Mouse (Mus musculus): Measurements from ENCODE around the gene Btbd10. TPM values are rescaled to one million over a fixed set of nuclear protein-coding genes. Genes with fewer than 3 reads are reported as not detected.

Gene Btbd10
- total RNA-seq (2021) = 10 to 100 TPM; 15.0 to 18.6 TPM
- long read RNA-seq, experiment 1, transcript Btbd10-201 (11 exons, 2,581 nt) = major isoform, 9 of 31 reads
- long read RNA-seq, experiment 1, transcript Btbd10-203 (9 exons, 2,394 nt) = major isoform, 9 of 31 reads
- long read RNA-seq, experiment 1, partial matches to known transcripts = 0 of 31 reads
- long read RNA-seq, experiment 1, other reads (novel, unspliced or antisense) = 13 of 31 reads
- long read RNA-seq, experiment 2, transcript Btbd10-203 (9 exons, 2,394 nt) = major isoform, 16 of 58 reads
- long read RNA-seq, experiment 2, transcript Btbd10-201 (11 exons, 2,581 nt) = major isoform, 16 of 58 reads
- long read RNA-seq, experiment 2, partial matches to known transcripts = 0 of 58 reads
- long read RNA-seq, experiment 2, other reads (novel, unspliced or antisense) = 25 of 58 reads

GRCm38 (mm10) chr7:113368746-113369619, at the start of gene Btbd10:
Btbd10 (minus strand) TSS chr7:113369392.
- peak; percentile 95 to 97 for DNase-seq (ENCODE audit: low spot score in 2 of 2)

- DNase-seq (ENCODE audit: low spot score in 2 of 2) = no peak
These were observed 47.3 kb upstream of the Btbd10 start for GRCm38 (mm10) chr7:113416536-113416935.

DNA sequence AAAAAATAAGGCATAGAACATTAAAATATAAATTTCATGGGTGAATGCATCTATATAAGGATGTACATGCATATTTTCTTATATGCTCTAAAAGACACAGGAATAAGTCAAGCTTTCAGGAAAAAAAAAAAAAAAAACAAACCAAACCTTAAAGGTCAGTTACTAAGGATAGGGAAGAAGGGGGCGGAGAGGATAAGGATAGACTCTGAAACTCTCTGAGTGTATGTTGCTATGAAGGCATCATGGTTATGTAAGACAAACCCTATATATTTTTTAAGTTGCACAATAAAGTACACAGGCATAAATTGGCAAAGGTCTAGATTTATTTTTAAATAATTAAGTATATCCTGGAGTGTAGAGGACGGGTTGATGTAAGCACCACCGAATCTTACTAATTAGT, 46.1 kb upstream of the Btbd10 start:
- DNase-seq (ENCODE audit: low spot score in 2 of 2) = no peak

DNA sequence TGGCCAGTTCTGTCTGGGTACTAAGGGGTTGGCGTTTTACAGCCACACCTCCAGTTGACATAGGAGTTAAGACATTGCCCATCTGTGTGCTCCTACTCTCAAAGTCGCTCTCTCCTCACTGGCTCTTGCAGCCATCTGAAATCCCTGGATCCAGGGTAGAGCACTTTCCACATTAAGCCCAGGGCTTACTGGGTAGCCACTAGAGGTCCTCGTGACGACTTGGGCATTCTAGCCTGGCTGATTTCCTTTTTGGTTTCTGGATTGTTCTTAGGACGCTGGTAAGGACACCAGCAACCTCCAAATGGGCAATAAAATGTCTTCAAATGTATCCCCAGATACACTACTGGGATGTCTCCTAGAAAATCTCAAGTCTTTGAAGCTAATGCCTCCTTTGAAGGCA, 39.5 kb upstream of the Btbd10 start:
- no peak for DNase-seq (ENCODE audit: low spot score in 2 of 2)

GRCm38 (mm10) chr7:113398083-113398482, 28.9 kb upstream of the Btbd10 start:
- DNase-seq (ENCODE audit: low spot score in 2 of 2) = no peak

DNA sequence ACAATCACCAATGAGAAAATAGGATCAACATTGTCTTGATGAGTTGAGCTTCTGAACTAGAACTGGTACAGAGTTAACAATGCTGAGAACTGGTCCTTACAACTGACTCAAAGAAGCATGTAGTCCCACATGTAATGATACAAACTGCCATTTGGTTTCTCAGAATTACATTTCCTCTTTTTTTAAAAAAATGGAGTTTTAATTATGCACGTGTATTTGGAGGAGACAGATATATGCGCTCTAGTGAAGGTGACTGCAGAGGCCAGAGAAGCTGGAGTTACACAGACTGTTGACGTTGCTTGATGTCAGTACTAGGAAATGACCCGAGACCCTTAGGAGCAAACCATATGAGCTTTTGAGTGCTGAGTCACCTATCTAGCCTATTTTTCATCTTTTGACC, 27.5 kb upstream of the Btbd10 start:
- no peak for DNase-seq (ENCODE audit: low spot score in 2 of 2)

DNA sequence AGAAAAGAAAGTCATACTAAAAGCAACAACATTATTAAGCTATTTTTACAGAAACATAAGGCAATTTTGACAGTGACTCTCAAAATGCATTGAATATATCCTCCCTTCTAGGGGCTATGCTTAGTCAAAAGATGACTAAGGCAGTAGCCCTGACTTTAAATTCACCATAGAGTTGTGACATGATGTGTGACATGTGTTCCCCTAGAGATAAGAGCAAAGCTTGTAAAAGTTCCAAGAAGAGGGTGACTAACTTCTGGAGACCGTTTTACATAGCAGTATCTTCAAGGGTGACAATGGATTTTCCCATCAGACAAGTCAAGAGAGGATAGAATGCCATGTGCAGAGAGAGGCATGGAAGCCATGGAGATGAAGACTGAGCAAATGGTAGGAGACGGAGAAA, 22.4 kb upstream of the Btbd10 start:
- DNase-seq (ENCODE audit: low spot score in 2 of 2) = no peak

- DNase-seq (ENCODE audit: low spot score in 2 of 2) = no peak
These were observed 19.3 kb upstream of the Btbd10 start, which contains the start of gene Pth for GRCm38 (mm10) chr7:113388470-113388869. Pth (minus strand) TSS chr7:113388570.

DNA sequence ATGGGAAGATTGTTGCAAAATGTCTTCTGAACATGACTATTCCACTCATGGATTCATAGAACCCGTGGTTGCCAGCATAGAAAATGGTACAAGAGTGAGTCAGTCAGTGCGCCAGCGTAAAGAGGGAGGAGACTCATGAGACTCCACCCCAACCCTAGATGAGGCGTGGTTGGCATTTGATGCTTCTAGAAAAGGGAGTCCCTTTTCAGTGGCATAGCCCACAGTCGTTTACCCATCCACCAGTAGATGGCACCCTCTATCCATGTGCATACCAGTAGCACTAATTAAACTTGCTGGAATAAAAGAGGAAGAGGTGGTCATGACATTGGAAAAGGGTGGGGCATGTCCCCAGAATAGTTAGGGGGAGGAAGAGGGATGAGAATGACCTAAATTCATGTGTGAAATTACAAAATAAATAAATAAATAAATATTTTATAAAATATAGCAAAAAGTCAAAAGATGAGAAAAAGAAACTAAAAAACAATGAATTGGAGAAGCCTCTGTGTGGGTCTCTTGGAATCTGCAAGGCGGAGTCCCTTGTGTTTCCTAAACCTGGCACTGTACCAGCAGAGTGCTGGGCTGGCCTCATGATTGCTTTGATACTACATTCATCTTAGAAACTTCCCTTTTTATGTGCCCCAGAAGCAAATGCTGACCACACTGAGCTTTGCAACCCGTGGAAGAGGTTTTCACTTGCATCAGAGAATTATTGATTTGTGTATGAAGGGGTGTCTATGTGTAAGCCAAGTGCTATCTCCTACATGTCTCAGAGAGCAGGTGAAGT, 8.9 kb upstream of the Btbd10 start:
- peak; percentile 53 to 63 for DNase-seq (ENCODE audit: low spot score in 2 of 2)

- no peak for DNase-seq (ENCODE audit: low spot score in 2 of 2)
These were observed 3.5 kb upstream of the Btbd10 start for GRCm38 (mm10) chr7:113372682-113373081.

DNA sequence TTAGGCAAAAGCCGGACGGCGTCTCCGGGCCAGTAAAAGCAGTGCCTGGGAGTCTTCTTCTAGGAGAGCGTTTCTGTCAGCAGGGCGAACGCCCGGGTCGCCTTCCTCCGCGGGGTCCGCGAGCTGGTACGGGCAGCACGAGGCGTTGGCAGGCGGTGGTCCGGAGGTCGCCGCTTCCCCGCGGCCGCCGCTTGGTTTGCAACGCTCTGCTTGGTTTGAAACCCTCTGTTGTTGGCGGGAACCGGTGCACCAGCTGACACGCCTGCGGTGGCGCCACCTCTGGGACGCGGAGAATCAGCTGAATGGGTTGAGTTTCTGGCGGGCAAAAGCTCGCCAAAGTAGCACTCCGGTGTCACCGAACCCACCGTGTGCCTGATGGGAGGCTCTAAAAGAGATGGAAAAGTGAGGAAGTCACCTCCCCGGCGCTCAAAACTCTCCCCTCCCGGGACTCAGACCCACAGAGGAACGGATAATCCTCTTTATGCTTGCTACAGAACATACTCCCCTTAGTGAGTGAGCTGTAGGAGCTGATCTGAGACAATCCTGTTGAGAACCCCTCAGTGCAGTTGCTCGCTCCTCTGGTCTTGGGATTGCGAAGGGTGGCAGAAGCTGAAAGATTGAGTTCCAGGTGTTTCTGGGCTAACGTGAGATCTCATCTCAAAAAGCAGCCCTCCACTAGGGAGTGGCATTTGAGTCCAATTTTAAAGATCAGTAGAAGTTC, 588 bp upstream of the Btbd10 start:
- DNase-seq (ENCODE audit: low spot score in 2 of 2) = peak; percentile 66 to 69

DNA sequence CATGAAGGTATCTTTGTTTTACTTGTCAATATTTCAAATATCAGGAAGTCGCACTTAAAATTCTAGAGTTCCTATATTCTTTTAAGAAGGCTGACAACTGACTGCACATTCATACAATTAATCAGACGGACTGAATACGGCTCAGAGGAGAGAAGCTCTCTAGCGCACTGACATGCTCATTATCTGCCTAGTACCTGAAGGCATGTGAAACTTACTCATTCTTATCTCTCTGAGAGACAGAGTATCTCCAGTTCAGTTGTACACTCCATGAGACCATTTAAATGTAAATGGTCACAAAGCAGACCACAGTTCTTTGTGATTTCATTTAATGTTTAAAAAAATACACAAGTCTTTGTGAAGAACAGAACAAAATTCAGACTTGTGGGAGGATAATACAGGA, 1.8 kb downstream of the Btbd10 start:
- no peak for DNase-seq (ENCODE audit: low spot score in 2 of 2)

GRCm38 (mm10) chr7:113349089-113349488, 20.1 kb downstream of the Btbd10 start:
- no peak for DNase-seq (ENCODE audit: low spot score in 2 of 2)

DNA sequence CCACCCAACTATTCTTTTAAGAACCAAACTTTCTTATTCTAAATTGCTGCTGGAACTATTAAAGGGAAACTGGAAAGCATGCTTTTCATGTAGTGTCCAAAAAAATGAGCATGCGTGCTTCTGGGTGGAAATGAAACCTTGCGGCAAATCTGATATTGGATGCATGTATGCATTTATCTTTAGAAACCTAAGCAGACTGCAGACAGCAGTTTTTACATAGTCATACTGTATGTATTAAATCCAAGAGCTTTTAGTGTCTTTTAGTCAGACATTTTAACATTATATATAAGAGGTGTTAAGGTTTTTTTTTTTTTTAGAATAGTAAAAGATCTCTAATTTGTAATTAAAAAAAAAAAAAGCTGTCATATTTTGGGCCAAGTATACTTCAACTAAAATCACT, 21.5 kb downstream of the Btbd10 start:
- no peak for DNase-seq (ENCODE audit: low spot score in 2 of 2)

- DNase-seq (ENCODE audit: low spot score in 2 of 2) = no peak
These were observed 21.9 kb downstream of the Btbd10 start for GRCm38 (mm10) chr7:113347271-113347670.

- DNase-seq (ENCODE audit: low spot score in 2 of 2) = no peak
These were observed 33.9 kb downstream of the Btbd10 start for GRCm38 (mm10) chr7:113335250-113335649.

DNA sequence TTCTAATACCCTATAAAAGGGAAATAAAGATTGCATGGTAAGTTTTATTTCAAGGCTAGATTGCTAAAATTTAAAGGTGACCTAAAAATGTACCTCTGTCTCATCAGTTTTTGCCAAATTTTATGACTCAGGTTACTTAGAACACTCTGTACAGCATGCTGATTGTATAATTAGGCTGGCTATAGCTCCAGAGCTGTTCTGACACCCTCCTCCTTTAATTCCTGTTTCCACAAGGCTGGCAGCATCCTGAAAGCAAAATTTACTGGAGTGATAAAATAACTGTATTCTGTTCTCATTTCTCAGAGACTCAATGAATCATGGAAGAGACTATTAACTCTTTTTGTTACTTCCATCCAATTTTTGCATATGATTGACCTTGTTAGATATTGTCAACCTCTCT, 35.2 kb downstream of the Btbd10 start:
- DNase-seq (ENCODE audit: low spot score in 2 of 2) = no peak

DNA sequence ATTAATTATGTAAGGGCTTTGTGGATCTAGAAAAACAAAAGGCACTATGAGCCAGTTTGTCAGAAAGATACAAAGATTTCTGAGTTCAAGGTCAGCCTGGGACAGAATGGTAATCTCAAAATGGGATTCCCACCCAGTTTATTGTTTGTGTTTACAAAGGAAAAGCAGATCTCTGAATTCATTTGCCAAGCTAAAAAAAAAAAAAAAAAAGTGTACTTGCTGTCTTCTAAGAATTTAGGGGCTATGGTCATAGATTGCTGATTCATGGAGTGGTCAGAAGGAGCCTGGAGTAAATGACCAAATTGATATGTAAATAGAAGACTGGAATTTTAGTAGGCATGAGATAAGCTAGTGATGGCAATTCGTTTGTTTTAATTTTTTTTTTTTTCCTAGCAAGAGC, 49.1 kb downstream of the Btbd10 start:
- no peak for DNase-seq (ENCODE audit: low spot score in 2 of 2)

GRCm38 (mm10) chr7:113311784-113312183, 57.4 kb downstream of the Btbd10 start:
- peak; percentile 48 for DNase-seq (ENCODE audit: low spot score in 2 of 2)

- DNase-seq (ENCODE audit: low spot score in 2 of 2) = no peak
These were observed 59.1 kb downstream of the Btbd10 start for GRCm38 (mm10) chr7:113310136-113310535.

- no peak for DNase-seq (ENCODE audit: low spot score in 2 of 2)
These were observed 71.4 kb downstream of the Btbd10 start for GRCm38 (mm10) chr7:113297813-113298212.
